Mouse (Mus musculus) layer of hippocampus, adult 11-12 months (tissue): ENCODE results near the gene Adgrv1.

Source experiments
- DNase-seq: peaks from one replicate; pipeline ENCODE4 v3.0.0; 2022; ENCODE audit warnings: low spot score

The Adgrv1 gene

DNA sequence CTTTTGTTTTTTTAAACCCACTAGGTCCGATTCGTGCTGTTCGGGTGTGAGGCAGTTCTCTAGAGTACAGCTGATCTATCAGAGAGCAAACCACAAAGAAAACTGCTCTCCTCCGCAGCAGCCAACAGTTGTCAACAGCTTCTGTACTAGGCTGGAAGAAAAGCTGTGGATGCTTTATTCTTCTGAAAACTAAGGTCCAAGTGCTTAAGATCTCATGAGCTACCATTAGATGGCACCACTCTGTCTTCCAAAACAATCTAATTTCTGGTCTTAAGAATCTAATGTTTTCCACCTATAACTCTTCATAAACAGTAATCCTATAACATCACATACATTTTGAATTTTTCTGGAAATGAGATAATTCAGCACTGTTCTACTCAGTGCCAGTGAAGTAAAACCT, 22.6 kb downstream of the Adgrv1 start:
- DNase-seq, result no peak

DNA sequence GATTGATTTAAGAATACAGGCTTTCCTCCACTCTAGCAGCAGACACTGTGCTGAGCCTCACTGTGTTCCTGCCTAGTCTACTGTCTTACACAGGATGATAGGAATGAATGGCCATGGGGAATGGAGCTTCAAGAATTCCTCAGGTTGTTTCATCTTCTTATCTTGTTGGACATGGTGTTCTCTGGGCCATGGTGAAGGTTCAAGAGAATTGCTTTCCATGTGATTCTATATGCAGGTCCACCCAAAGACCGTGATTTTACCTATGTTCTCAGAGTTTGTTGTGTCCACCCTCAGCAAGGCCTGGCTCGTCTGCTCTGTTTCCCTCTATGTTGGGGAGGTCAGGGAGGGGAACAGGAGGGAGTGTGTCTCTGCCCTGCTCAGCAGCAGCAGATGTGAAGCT, 26.0 kb downstream of the Adgrv1 start:
- no peak for DNase-seq

DNA sequence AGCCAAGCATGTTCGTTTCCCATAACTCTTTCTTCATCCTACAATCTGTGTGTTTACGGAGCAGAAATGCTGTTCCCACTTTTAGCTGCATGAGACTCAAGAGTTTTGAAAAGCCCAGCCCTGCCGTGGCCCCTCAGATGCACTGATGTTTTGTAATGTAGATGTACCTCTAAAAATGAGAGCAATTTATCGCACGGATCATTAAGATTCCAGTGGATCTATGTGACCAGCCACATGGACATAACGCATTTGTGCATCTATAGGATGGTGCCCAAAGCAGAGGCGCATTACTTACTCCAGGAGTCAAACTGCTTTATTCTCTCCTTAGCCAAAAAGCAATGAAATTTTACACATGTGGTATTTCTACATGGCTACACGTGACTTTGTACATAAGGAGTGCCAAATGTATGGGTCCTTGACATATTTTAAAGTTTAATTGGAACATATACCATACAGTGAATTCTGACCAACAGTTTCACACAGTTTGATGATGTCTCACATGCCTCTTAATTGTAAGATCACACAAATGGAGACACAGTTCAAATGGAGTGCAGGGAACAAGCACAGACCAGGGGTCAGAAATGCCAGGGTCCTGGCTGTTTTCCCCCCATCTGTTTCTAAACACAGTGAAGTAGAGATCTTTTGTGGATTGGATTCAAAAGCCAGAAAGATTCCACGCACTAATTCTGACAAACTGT, 35.9 kb downstream of the Adgrv1 start:
- DNase-seq, result no peak

DNA sequence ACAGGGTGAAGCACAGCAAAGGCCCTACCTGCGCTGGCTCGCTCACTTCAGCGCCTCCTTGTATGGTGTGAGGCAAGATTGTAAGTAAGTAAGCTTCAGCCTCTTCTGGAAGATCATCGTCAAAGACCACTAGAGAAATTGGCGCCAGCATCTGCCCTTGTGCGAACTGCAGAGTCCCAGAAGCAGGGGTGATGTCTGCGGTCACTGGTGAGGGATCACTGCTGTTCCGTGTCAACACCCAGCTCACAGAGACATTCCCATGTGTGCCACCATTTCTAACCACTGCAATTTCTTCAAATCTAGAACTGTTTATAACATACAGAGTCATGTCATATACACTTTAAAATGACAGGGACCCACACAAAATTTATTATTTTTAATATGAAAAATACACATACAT, 54.3 kb downstream of the Adgrv1 start:
- DNase-seq, result no peak

DNA sequence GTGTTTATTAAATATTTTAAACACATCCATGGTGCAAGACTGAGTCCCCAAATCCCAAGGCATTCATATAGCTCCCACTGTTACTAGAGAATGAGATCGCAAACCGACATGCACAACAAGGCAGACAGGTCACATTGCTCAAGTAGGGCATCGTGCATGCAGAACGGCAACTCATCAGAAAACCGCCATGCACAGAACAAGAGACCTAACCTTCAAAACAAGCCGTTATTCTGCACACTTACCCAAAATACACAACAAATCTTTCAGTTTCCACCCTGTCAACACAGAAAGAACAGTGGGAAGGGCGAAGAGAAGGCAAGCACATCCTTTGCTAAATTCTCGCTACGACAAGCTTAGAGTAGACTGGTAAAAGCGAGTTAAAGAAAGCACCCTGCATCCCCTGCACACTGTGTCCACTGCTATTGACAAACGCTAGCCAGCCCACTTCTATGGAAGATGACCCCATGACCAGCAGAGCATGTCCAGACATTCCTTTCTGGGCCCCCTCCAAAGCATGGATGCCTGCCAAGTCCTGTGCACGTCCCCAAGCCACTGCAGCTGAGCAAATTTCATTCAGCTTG, 62.6 kb downstream of the Adgrv1 start:
- no peak for DNase-seq

DNA sequence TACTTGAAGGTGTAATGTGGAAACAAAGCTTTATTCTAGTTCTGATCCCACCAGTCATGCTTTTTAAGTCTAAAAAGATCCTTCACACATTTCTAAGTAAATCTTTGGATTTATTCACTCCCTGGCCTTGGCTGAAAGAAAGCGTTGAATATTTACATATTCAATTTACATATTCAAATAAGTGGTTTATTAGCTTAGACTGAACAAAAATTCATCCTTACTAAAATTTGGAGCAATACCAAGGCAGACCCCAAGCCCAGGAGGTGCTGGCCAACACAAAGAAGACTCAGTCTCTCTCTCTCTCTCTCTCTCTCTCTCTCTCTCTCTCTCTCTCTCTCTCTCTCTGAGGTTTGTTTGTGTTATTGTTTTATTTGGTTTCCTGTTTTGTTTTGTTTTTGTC, 82.9 kb downstream of the Adgrv1 start:
- DNase-seq, result no peak

DNA sequence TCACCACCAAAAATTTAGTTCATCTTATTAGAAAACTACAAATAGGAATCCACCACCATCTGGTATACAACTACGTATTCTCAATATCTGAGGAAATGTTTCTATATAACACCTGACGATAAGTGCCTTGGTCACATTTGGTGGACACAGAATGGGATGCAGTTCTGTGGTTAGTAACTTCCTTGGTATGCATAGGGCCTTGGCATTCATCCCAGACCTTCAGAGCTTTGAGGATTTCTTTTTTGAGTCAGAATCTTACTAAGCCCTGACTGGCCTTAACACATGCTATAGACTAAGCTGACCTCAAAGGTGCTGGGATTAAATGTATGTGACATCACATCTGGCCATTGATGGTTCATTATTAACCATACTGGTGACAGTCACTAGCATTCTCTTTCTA, 98.0 kb downstream of the Adgrv1 start:
- no peak for DNase-seq

DNA sequence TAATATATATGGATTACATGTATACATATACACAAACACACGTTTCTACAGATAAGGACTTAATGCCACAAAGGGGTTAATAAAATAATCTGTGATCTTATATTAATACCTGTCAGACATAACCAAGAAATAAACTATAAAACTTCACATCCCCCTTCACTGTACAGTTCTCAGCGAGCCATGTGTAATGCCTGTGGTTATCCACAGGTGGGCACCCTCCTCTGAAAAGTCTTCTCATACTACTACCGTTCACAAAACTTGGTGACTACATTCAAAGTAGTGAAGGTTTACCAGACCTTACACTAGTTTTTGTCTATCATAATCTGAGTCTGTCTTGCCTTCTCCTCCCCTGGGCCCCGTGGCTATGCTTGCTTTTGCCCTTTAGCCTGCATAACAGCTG, 106.3 kb downstream of the Adgrv1 start:
- DNase-seq, result no peak

DNA sequence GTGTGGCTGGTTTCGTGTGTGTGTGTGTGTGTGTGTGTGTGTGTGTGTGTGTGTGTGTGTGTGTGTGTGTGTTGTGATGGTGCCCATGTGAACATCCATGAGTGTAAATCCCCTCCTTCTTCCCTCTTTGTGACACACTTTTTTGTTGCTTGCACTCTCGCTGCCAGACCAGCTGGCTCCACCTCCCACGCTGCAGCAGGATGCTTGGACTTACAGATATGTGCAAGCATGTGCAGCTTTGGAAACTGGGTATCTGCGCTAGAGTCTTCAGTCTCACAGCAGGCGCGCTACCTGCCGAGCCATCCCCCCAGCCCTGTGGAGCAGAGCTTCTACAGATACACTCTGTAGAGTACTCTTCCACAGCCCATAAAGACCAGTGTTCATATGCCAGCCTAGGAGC, 122.8 kb downstream of the Adgrv1 start:
- peak; percentile 45 for DNase-seq

DNA sequence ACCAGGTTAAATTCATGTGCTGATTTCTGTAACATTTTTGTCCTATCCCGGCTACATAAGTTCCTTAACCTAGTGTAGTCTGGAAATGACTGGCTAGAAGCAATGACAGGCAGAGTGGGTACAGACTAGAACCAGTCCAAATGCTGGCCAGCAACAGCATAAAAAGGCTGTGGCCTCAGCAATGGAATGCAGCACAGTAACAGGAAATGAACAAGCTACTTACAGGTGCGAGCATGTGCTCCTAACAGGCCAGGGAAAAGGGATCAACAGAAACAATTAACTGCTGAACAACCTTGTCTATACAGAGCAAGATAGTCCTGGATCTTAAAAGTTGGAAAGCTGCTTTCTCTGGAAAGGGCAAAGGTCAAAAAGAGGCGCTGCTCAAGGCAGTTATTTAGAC, 135.9 kb downstream of the Adgrv1 start:
- no peak for DNase-seq

DNA sequence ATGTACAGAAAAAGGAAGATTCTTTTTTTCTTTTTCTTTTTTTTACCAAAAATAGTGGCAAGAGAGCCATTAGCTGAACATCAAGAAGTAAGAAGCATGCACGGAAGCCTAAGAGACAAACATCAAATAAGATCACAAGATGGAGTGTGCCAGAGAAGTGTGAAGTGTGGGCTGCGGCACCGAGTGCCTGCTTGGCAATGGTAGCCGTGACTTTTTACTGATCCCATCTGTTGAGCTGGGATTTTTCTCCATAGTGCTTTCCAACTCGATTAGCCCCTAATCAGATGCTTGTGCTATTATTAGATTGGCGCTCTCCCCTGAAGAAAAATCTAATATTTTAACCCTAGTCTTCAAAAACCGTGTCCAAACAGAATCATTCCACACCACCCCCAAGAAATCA, 141.0 kb downstream of the Adgrv1 start:
- peak; percentile 32 for DNase-seq

DNA sequence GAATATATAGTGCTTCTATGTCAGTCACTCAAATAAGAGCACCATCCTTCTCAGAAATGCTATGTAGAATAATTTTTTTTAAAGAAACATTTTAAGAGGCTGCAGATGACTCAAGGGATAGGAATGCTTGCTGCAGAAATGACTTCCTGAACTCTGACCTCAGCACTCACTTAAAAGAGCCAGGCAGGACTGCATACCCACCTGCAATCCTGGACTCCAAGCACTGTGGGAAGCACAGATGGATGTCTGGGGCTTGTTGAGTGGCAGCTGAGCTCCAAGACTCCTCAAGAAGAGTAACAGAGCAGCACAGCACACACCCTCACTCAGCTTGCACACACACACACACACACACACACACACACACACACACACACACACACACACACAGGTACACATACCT, 146.0 kb downstream of the Adgrv1 start:
- no peak for DNase-seq

DNA sequence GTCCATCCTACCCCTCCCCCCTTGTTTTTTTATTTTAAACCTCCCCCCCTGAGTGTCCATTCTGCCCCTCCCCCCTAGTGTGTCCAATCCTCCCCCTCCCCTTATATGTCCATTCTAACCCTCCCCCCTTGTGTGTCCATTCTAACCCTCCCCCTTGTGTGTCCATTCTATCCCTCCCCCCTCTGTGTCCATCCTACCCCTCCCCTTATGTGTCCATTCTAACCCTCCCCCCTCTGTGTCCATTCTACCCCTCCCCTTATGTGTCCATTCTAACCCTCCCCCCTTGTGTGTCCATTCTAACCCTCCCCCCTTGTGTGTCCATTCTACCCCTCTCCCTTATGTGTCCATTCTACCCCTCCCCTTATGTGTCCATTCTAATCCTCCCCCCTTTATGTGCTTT, 159.2 kb downstream of the Adgrv1 start:
- DNase-seq, result no peak

DNA sequence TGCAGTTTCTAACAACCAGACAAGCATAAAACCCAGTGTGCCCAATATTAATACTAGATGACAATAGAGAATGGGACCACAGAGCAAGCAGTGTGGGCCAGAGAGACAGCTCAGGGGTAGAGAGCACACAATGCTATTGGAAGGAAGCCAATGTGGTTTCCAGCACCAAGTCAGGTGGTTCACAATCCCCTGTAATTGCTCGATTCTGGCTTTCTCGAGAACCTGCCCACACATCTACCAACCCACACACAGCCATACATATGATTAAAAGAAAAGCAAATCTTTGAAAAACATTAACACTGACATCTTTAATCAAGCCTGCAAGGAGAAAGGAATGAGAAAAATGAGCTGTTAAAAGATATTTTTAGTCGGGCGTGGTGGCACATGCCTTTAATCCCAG, 166.3 kb downstream of the Adgrv1 start:
- DNase-seq, result no peak

DNA sequence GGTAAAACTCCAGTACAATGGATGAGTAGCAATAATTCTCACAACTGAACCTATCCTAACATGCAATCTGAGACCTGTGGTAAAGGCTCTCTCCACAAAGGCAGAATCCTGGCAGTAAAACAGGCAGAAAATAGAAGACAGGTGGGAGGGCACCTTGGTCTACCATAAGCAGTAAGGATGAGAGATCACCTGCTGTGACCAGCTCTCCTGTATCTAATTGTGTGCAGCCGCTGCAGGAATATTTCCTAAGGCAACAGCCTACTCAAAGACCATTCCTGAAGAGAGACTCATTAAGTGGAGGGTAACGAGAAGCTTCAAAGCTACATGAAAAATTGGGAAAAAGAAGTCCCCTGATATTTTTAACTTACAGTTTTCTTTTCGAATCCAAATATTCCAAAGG, 167.2 kb downstream of the Adgrv1 start:
- DNase-seq, result no peak

DNA sequence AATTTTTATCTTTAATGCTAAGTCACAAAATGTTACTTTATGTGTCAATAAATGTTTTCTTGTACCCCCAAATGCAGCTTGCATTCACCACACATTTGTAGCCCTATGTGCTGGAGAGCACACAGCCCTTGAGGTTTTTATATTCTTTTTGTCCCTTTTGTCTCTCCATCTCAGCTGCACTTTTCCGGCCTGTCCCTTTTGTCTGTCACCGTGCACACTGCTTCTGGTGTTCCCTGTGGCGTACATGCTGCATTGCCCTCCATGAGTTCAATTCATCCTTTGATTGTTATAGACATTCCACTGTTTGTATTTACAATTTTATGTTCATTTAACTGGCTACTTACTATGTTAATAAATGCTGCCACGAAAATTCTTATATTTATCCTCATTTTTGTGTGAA, 183.3 kb downstream of the Adgrv1 start:
- DNase-seq, result no peak

DNA sequence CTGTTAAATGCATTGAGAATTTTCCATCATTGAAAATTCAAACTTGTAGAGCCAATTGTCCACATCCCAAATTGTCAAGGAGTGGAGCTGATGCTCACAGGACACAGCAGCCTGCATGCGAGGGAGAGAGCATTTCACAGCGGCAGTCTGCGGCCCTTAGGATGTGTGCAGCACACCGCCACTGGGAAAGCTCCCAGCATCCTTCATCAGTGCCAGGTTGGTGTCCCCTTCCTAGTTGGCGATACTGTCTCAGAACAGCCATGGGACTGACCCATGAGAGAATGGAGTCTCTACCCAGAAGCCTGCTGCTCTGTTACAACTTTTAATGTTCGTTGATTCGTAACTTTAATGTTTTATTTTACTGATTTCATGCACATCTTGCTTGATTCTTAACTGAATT, 183.8 kb downstream of the Adgrv1 start:
- no peak for DNase-seq

DNA sequence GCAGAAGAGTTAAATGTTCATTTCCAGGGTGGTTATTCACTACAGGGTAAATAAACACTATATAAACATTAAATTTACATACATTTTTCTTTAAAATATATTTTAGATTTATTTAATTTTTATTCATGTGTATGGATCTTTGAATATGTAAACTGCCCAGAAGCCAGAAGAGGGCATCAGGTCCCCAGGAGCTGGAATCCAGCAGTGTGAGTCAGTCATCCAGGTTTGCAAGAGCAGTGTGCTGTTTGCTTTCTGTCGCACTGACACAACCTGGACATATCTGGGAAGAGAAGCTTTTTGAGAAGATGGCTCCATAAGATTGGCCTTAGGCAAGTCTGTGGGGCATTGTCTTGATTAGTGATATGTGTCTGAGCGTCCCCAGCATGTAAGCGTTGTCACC, 191.5 kb downstream of the Adgrv1 start:
- DNase-seq, result no peak

DNA sequence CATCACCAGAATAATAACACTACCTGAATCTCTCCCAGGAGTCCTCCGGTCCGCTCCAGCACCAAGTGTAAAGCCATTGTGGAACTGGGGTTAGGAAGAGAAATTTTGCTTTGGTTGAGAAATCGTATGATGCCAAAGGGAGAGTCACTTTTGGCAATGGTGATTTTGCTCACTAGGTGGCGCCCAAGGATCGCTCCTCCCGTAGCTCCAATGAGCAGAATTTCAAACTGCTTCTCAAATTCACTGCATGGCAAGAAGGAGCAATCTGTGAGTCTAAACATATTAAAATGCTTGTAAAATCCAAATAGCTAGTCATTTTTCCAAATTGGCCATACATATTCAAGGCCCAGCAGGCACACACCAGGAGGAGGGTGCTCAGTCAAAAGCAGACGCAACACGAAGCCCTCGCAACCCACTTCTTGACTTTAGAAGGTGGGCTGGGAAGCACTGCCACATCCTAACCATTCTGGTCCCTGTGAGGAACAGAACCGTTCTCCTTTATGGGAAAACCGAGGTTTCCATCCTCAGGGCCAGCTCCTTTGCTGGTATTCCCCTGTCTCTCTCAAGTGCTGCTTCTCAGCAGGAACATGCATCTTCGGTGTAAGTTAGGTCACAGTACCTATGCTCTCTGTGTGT, 193.4 kb downstream of the Adgrv1 start:
- peak; percentile 82 for DNase-seq

DNA sequence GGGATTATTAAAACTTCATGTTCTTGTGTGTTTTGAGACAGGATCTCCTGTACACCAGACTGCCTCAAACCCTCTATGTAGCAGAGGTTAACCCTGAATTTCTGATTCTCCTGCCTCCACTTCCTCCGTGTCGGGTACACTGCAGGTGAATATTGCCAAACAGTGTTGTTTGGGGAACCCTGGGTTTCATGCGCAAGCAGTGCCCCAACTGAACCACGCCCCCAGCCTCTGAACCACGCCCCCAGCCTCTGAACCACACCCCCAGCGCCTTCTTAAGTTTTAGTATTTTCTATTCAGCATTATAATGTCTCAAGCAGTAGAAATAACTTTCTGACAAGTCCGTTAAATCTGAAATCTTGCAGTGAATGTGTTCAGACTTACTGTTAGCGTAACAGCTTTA, 195.9 kb downstream of the Adgrv1 start:
- DNase-seq, result no peak

DNA sequence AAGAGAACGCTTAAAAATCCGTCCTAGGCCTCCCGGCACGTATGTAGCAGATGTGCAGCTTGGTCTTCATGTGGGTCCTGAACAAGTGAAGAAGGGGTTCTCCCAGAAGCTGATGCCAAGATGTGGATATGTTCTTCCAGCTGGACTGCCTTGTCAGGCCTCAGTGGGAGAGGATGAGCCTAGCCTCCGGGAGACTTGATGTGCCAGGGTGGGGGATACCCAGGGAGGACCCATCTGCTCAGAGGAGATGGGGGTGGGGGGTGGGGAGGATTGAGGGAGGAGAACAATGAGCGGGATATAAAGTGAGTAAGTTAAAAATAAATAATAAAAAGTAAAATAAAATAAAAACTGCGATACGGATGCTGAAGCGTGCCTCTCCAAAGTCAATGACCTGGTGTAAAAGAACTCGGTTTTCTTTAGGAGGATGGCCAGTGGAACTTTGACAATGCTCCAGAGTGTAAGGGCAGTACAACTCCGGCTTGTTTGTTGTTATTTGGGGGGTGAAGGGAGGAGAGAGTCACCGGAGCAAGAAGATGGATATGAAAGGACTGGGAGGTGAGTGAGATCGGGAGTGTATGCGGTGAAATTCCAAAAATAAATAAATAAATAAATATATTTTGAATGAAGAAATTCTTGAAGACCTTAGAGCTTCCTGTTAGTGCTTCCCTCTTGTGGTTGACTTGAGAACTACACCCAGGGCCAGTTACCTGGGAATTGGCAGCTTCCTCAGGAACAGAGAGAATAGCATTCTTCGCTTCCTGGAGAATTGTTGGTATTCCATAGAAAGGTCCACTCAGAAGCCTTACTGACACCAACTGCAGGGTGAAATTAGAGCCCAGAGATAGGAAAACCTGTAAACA, 205.8 kb downstream of the Adgrv1 start:
- peak; percentile 61 for DNase-seq

DNA sequence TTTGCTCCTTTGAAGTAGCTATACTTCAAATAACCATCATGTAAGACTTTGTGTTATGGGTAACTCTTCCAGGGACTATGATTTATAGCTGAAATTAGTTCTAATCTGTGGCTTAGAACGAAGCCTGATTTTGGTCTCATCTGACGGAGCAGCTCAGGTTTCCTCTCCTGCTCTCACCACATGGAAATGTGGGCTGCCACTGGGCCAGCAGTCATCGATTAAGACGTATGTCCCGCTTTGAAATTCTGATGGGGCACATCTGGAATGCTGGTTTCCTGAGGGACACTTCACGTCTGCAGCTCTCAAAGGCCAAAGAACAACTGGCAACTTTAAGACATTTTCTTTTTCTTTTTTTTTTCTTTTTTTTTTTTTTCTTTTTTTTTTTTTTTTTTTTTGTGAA, 207.8 kb downstream of the Adgrv1 start:
- DNase-seq, result no peak

DNA sequence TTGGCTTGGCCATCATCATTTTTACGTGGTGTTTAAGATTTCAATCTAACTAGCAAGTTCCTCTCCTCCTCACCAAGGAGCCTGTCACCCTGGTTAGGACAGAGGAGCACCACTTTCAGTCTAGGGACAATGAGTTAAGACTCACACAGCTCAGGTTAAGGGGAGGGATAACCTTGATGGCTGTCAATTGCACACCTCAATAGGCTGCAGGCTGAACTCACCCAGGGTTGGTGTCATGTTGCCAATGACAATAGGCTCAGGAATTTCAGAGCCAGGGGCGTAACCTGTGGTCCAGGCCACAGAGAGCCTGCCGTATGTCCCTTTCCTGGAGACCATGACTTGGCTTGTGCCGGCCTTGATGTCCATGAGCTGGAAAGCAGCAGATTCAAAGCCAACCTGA, 209.0 kb downstream of the Adgrv1 start:
- no peak for DNase-seq
